Mouse (Mus musculus): Measurements from ENCODE around the gene Rbm46.

Rbm46 gene

GRCm38 (mm10) chr3:82876372-82876739 is at the start of gene Rbm46:
Gene Rbm46, minus strand, starts transcription at chr3:82876483.
- DNase-seq (ENCODE audit: low spot score), result no peak

GRCm38 (mm10) chr3:82915632-82916031 is 39.3 kb upstream of the Rbm46 start:
- no peak for DNase-seq (ENCODE audit: low spot score)

- DNase-seq (ENCODE audit: low spot score), result no peak
These were observed 32.4 kb upstream of the Rbm46 start for GRCm38 (mm10) chr3:82908671-82909070.

- DNase-seq (ENCODE audit: low spot score), result no peak
These were observed 28.1 kb upstream of the Rbm46 start for GRCm38 (mm10) chr3:82904211-82904908.

- DNase-seq (ENCODE audit: low spot score), result no peak
These were observed 27.4 kb upstream of the Rbm46 start, which contains the start of gene Lrat for GRCm38 (mm10) chr3:82903613-82904205. Gene Lrat, minus strand, starts transcription at chr3:82903973.

GRCm38 (mm10) chr3:82902757-82903612 is 26.7 kb upstream of the Rbm46 start:
- no peak for DNase-seq (ENCODE audit: low spot score)

- DNase-seq (ENCODE audit: low spot score), result no peak
These were observed 12.6 kb upstream of the Rbm46 start for GRCm38 (mm10) chr3:82888842-82889241.

- DNase-seq (ENCODE audit: low spot score), result no peak
These were observed 975 bp upstream of the Rbm46 start for GRCm38 (mm10) chr3:82877258-82877657.

GRCm38 (mm10) chr3:82875671-82876371 is 462 bp downstream of the Rbm46 start:
- DNase-seq (ENCODE audit: low spot score), result no peak

GRCm38 (mm10) chr3:82857414-82858077 is 18.7 kb downstream of the Rbm46 start:
- peak; percentile 58 for DNase-seq (ENCODE audit: low spot score)

GRCm38 (mm10) chr3:82825165-82825564 is 51.1 kb downstream of the Rbm46 start:
- no peak for DNase-seq (ENCODE audit: low spot score)

GRCm38 (mm10) chr3:82811851-82812250 is 64.4 kb downstream of the Rbm46 start:
- no peak for DNase-seq (ENCODE audit: low spot score)

GRCm38 (mm10) chr3:82810334-82811120 is 65.8 kb downstream of the Rbm46 start:
- DNase-seq (ENCODE audit: low spot score), result no peak

GRCm38 (mm10) chr3:82809769-82810168 is 66.5 kb downstream of the Rbm46 start:
- DNase-seq (ENCODE audit: low spot score), result no peak

GRCm38 (mm10) chr3:82808323-82808911 is 67.9 kb downstream of the Rbm46 start:
- DNase-seq (ENCODE audit: low spot score), result no peak

GRCm38 (mm10) chr3:82805291-82805690 is 71.0 kb downstream of the Rbm46 start:
- no peak for DNase-seq (ENCODE audit: low spot score)

GRCm38 (mm10) chr3:82800470-82800843 is 75.8 kb downstream of the Rbm46 start:
- no peak for DNase-seq (ENCODE audit: low spot score)

GRCm38 (mm10) chr3:82799735-82800469 is 76.4 kb downstream of the Rbm46 start:
- no peak for DNase-seq (ENCODE audit: low spot score)

GRCm38 (mm10) chr3:82793656-82794055 is 82.6 kb downstream of the Rbm46 start:
- no peak for DNase-seq (ENCODE audit: low spot score)

GRCm38 (mm10) chr3:82791663-82792062 is 84.6 kb downstream of the Rbm46 start:
- DNase-seq (ENCODE audit: low spot score), result no peak

All from MN1 (cell line).